In genomic region chr16:37461601-37462000, GRCm38 (mm10) we compare ENCODE assay signal across 21 mouse cellular contexts.
"Had no signal": no experiment of that assay in that cellular context is flagged by ENCODE, and none has a peak within 500 bp of the region (broad histone marks: within the 10 kb centered on the region; RNA-seq: fewer than 3 reads in every experiment).

No protein-coding gene starts in this region.

- H3K4me2 ChIP-seq: lung, embryonic 15.5 days; midbrain, embryonic 11.5 days; midbrain, embryonic 13.5 days; midbrain, embryonic 15.5 days; neural tube, embryonic 13.5 days; neural tube, embryonic 15.5 days had no signal

- H3K27ac ChIP-seq: lung, embryonic 15.5 days; macrophage; midbrain, embryonic 13.5 days; midbrain, embryonic 15.5 days; neural tube, embryonic 13.5 days; neural tube, embryonic 15.5 days had no signal

- ATAC-seq: lung, postnatal 0 days; midbrain, embryonic 13.5 days; midbrain, embryonic 15.5 days had no signal

- H3K4me1 ChIP-seq: lung, embryonic 15.5 days; megakaryocyte, embryonic 14.5 days; midbrain, embryonic 13.5 days; midbrain, embryonic 15.5 days; neural tube, embryonic 13.5 days; neural tube, embryonic 15.5 days had no signal

- H3K9me3 ChIP-seq: lung, embryonic 15.5 days; megakaryocyte, embryonic 14.5 days; midbrain, embryonic 13.5 days; midbrain, embryonic 15.5 days; neural tube, embryonic 13.5 days; neural tube, embryonic 15.5 days had no signal

- H3K9ac ChIP-seq: lung, embryonic 15.5 days; midbrain, embryonic 13.5 days; midbrain, embryonic 15.5 days; neural tube, embryonic 13.5 days; neural tube, embryonic 15.5 days had no signal

- H3K36me3 ChIP-seq: lung, embryonic 15.5 days; midbrain, embryonic 13.5 days; midbrain, embryonic 15.5 days; neural tube, embryonic 13.5 days; neural tube, embryonic 15.5 days had no signal

- H3K27me3 ChIP-seq: lung, embryonic 15.5 days; megakaryocyte, embryonic 14.5 days; midbrain, embryonic 13.5 days; midbrain, embryonic 15.5 days; neural tube, embryonic 13.5 days; neural tube, embryonic 15.5 days had no signal

- DNase-seq: lung, adult 2 months; lung, postnatal 14 days; lung, postnatal 36 days; retina, postnatal 1 day; right cerebral cortex, adult 18-20 months; right cerebral cortex, postnatal 25 days; right cerebral cortex, postnatal 4 days; spleen, adult 18-20 months; thymus, adult 2 months; thymus, postnatal 25 days; thymus, postnatal 4 days had no signal

- H3K4me3 ChIP-seq: lung, embryonic 15.5 days; megakaryocyte, embryonic 14.5 days; midbrain, embryonic 13.5 days; midbrain, embryonic 15.5 days; myocyte; neural tube, embryonic 13.5 days; neural tube, embryonic 15.5 days had no signal
